Mouse (Mus musculus) forebrain, embryonic 16.5 days (tissue): ENCODE measurements around the gene Rngtt. TPM values are rescaled to one million over a fixed set of nuclear protein-coding genes. Genes with fewer than 3 reads are reported as not detected.

Experiments used
- ATAC-seq: fragments of 200-750 bp; cut with Nextera tagmentation; 2 replicates; pipeline ENCODE4 v1.8.0; 2017; ENCODE audit warnings: mild to moderate bottlenecking, moderate library complexity
- H3K27ac ChIP-seq: fragments of 300-500 bp; sonication (generic); 2 replicates; pipeline ENCODE4 v1.5.1; 2014; ENCODE audit warnings: low read length, control low read depth
- H3K27me3 ChIP-seq: fragments of 300-500 bp; sonication (generic); replicated peaks from 2 replicates; pipeline ENCODE4 v1.6.1; 2014; ENCODE audit warnings: low read length; ENCODE audit not compliant: control insufficient read depth, insufficient read depth
- H3K36me3 ChIP-seq: fragments of 300-500 bp; sonication (generic); 2 replicates; pipeline ENCODE4 v1.6.1; 2014; ENCODE audit not compliant: control insufficient read depth, insufficient read depth
- H3K4me1 ChIP-seq: fragments of 300-500 bp; sonication (generic); replicated peaks from 2 replicates; pipeline ENCODE4 v1.6.1; 2014; ENCODE audit warnings: low read length; ENCODE audit not compliant: control insufficient read depth, insufficient read depth
- H3K4me2 ChIP-seq: fragments of 300-500 bp; sonication (generic); 2 replicates; pipeline ENCODE4 v1.6.1; 2014; ENCODE audit warnings: mild to moderate bottlenecking, low read length, control low read depth
- H3K4me3 ChIP-seq: fragments of 300-500 bp; sonication (generic); replicated peaks from 2 replicates; pipeline ENCODE4 v1.5.1; 2014; ENCODE audit warnings: mild to moderate bottlenecking, low read length, control low read depth
- H3K9ac ChIP-seq: fragments of 300-500 bp; sonication (generic); replicated peaks from 2 replicates; pipeline ENCODE4 v1.6.1; 2014; ENCODE audit warnings: low read depth, low read length, control low read depth
- H3K9me3 ChIP-seq: fragments of 300-500 bp; sonication (generic); 2 replicates; pipeline ENCODE4 v1.6.1; 2016; ENCODE audit warnings: low read length; ENCODE audit not compliant: control insufficient read depth
- WGBS: fragments of 180-500 bp; shearing (Covaris S2); extraction: QIAGEN DNeasy Blood & Tissue Kit; methylation state at CpG from one replicate; pipeline ENCODE4 v1.1.7; 2014; 5-methylcytosine and 5-hydroxymethylcytosine counted together
- polyA plus RNA-seq: library from polyadenylated mRNA; unstranded; fragments of >200 nt; fragmentation: Nextera tagmentation; extraction: Ambion mirVana; gene quantifications from 2 replicates; pipeline ENCODE4 v1.2.1, GENCODE M21; 2015

Gene Rngtt
- polyA plus RNA-seq, 1 experiment from 2014 or later, result 31.1 TPM

- Histone ChIP-seq H3K27ac (no peak overlapping the region), H3K9me3 (no peaks in the 10 kb centered on the region), H3K36me3 (0 out of 2 replicates have a peak, but pooled peaks cover 2% of the 10 kb centered on the region), H3K4me2 (no peak overlapping the region), H3K27me3 (no peaks in the 10 kb centered on the region), H3K4me3 (no peak overlapping the region), H3K4me1 (no peaks in the 10 kb centered on the region), H3K9ac (no peak overlapping the region)
- 82% methylated on average over 1 of the region's 1 CpGs for WGBS
- no peak for ATAC-seq
Observed at GRCm38 (mm10) chr4:33464432-33464831, 154.3 kb downstream of the Rngtt start.

- ATAC-seq, result no peak
- H3K27ac ChIP-seq, result no peak overlapping the region
- H3K4me3 ChIP-seq, result no peak overlapping the region
- no peaks in the 10 kb centered on the region for H3K27me3 ChIP-seq
- H3K9ac ChIP-seq, result no peak overlapping the region
- no peaks in the 10 kb centered on the region for H3K4me1 ChIP-seq
- H3K9me3 ChIP-seq, result no peaks in the 10 kb centered on the region
- 93% methylated on average over 3 of the region's 3 CpGs for WGBS
- no peak overlapping the region for H3K4me2 ChIP-seq
- H3K36me3 ChIP-seq, result 0 out of 2 replicates have a peak, but pooled peaks cover 2% of the 10 kb centered on the region
Observed at GRCm38 (mm10) chr4:33465871-33466270, 155.8 kb downstream of the Rngtt start.

- 93% methylated on average over 2 of the region's 2 CpGs for WGBS
Observed at GRCm38 (mm10) chr4:33466970-33467399, 156.9 kb downstream of the Rngtt start.

GRCm38 (mm10) chr4:33467627-33468026 lies 157.5 kb downstream of the Rngtt start:
- WGBS, result 94% methylated on average over 1 of the region's 1 CpGs
- Histone ChIP-seq H3K27ac (no peak overlapping the region), H3K9me3 (no peaks in the 10 kb centered on the region), H3K4me2 (no peak overlapping the region), H3K9ac (no peak overlapping the region), H3K4me1 (no peaks in the 10 kb centered on the region), H3K36me3 (0 out of 2 replicates have a peak, but pooled peaks cover 2% of the 10 kb centered on the region), H3K27me3 (no peaks in the 10 kb centered on the region), H3K4me3 (no peak overlapping the region)
- ATAC-seq, result no peak

More at GRCm38 (mm10) chr4:33466970-33467399, 156.9 kb downstream of the Rngtt start:
- Histone ChIP-seq H3K27me3 (no peaks in the 10 kb centered on the region), H3K9me3 (no peaks in the 10 kb centered on the region), H3K9ac (no peak overlapping the region), H3K4me1 (no peaks in the 10 kb centered on the region), H3K4me2 (no peak overlapping the region), H3K36me3 (0 out of 2 replicates have a peak, but pooled peaks cover 2% of the 10 kb centered on the region), H3K4me3 (no peak overlapping the region), H3K27ac (no peak overlapping the region)
- ATAC-seq, result no peak

- no peak overlapping the region for H3K4me2 ChIP-seq
- H3K27ac ChIP-seq, result no peak overlapping the region
- no peaks in the 10 kb centered on the region for H3K4me1 ChIP-seq
- ATAC-seq, result no peak
- H3K27me3 ChIP-seq, result no peaks in the 10 kb centered on the region
- H3K4me3 ChIP-seq, result no peak overlapping the region
- 88% methylated on average over 3 of the region's 3 CpGs for WGBS
- 0 out of 2 replicates have a peak, but pooled peaks cover 2% of the 10 kb centered on the region for H3K36me3 ChIP-seq
- H3K9ac ChIP-seq, result no peak overlapping the region
- no peaks in the 10 kb centered on the region for H3K9me3 ChIP-seq
Observed at GRCm38 (mm10) chr4:33468151-33468550, 158.0 kb downstream of the Rngtt start.

- ATAC-seq, result no peak
- 100% methylated on average over 1 of the region's 1 CpGs for WGBS
- H3K36me3 ChIP-seq, result 0 out of 2 replicates have a peak, but pooled peaks cover 2% of the 10 kb centered on the region
- no peak overlapping the region for H3K4me3 ChIP-seq
- no peak overlapping the region for H3K27ac ChIP-seq
- H3K27me3 ChIP-seq, result no peaks in the 10 kb centered on the region
- H3K4me2 ChIP-seq, result no peak overlapping the region
- H3K9me3 ChIP-seq, result no peaks in the 10 kb centered on the region
- H3K9ac ChIP-seq, result no peak overlapping the region
- no peaks in the 10 kb centered on the region for H3K4me1 ChIP-seq
Observed at GRCm38 (mm10) chr4:33470671-33471302, 160.7 kb downstream of the Rngtt start.

- Histone ChIP-seq H3K4me3 (no peak overlapping the region), H3K4me1 (peaks cover 8% of the 10 kb centered on the region), H3K36me3 (no peaks in the 10 kb centered on the region), H3K4me2 (no peak overlapping the region), H3K27ac (no peak overlapping the region), H3K9me3 (no peaks in the 10 kb centered on the region), H3K27me3 (no peaks in the 10 kb centered on the region), H3K9ac (no peak overlapping the region)
- 92% methylated on average over 8 of the region's 8 CpGs for WGBS
- no peak for ATAC-seq
Observed at GRCm38 (mm10) chr4:33478011-33478785, 168.1 kb downstream of the Rngtt start.

GRCm38 (mm10) chr4:33481721-33482120 lies 171.6 kb downstream of the Rngtt start:
- peaks cover 8% of the 10 kb centered on the region for H3K4me1 ChIP-seq
- peak; percentile 94 for ATAC-seq
- no peaks in the 10 kb centered on the region for H3K27me3 ChIP-seq
- H3K4me3 ChIP-seq, result no peak overlapping the region
- no peak overlapping the region for H3K4me2 ChIP-seq
- H3K36me3 ChIP-seq, result no peaks in the 10 kb centered on the region
- H3K9ac ChIP-seq, result no peak overlapping the region
- peak overlapping the region; percentile 63 for H3K27ac ChIP-seq
- no peaks in the 10 kb centered on the region for H3K9me3 ChIP-seq

GRCm38 (mm10) chr4:33486050-33486449 lies 175.9 kb downstream of the Rngtt start:
- no peak for ATAC-seq
- H3K27me3 ChIP-seq, result no peaks in the 10 kb centered on the region
- no peak overlapping the region for H3K27ac ChIP-seq
- no peaks in the 10 kb centered on the region for H3K9me3 ChIP-seq
- no peaks in the 10 kb centered on the region for H3K36me3 ChIP-seq
- no peak overlapping the region for H3K4me2 ChIP-seq
- H3K4me3 ChIP-seq, result no peak overlapping the region
- 89% methylated on average over 1 of the region's 1 CpGs for WGBS
- no peak overlapping the region for H3K9ac ChIP-seq
- peaks cover 8% of the 10 kb centered on the region for H3K4me1 ChIP-seq
